Mouse (Mus musculus) heart, adult 2 months (tissue): ENCODE results near the gene Lhx2. TPM values are rescaled to one million over a fixed set of nuclear protein-coding genes. Genes with fewer than 3 reads are reported as not detected.

ENCODE experiments used
- DNase-seq, 2 experiments: peaks; one replicate each; pipeline ENCODE4 v3.0.0; 2021
- H3K27ac ChIP-seq: fragments of 200-600 bp; 2 replicates; pipeline ENCODE4 v1.8.1; 2022
- H3K27me3 ChIP-seq: fragments of 200-500 bp; 2 replicates; pipeline ENCODE4 v1.6.1; 2012; ENCODE audit warnings: mild to moderate bottlenecking, low read length, inconsistent platforms, mixed read lengths; ENCODE audit not compliant: control insufficient read depth, insufficient read depth
- H3K36me3 ChIP-seq: fragments of 200-500 bp; 2 replicates; pipeline ENCODE4 v1.6.1; 2012; ENCODE audit warnings: low read length, inconsistent platforms; ENCODE audit not compliant: control insufficient read depth, insufficient read depth
- H3K4me1 ChIP-seq: fragments of 200-500 bp; 2 replicates; pipeline ENCODE4 v1.6.1; 2011; ENCODE audit warnings: low read length; ENCODE audit not compliant: control insufficient read depth, insufficient read depth
- H3K4me3 ChIP-seq: fragments of 200-600 bp; 2 replicates; pipeline ENCODE4 v1.8.1; 2022
- H3K79me2 ChIP-seq: fragments of 200-500 bp; replicated peaks from 2 replicates; pipeline ENCODE4 v1.6.1; 2012; ENCODE audit warnings: mild to moderate bottlenecking, inconsistent platforms, low read length, moderate library complexity, mixed read lengths; ENCODE audit not compliant: control insufficient read depth, insufficient read depth
- H3K9ac ChIP-seq: fragments of 200-500 bp; 2 replicates; pipeline ENCODE4 v1.6.1; 2012; ENCODE audit warnings: low read depth, mild to moderate bottlenecking, control low read depth, inconsistent platforms, low read length, mixed read lengths
- CTCF ChIP-seq: fragments of 200-600 bp; IDR thresholded peaks from 2 replicates; pipeline ENCODE4 v1.8.1; 2022; ENCODE audit warnings: antibody characterized with exemption, mild to moderate bottlenecking, moderate library complexity
- EP300 ChIP-seq: fragments of 200-500 bp; IDR thresholded peaks from 2 replicates; pipeline ENCODE4 v1.6.1; 2011; ENCODE audit warnings: low read depth, low read length, control low read depth; ENCODE audit not compliant: insufficient read depth
- POLR2A ChIP-seq: fragments of 200-500 bp; IDR thresholded peaks from 2 replicates; pipeline ENCODE4 v1.6.1; 2011; ENCODE audit warnings: mild to moderate bottlenecking, low read depth, low read length, control low read depth; ENCODE audit not compliant: insufficient read depth
- WGBS: fragments of 180-500 bp; shearing (Covaris S2); methylation state at CpG from one replicate; pipeline ENCODE4 v1.1.7; 2018; 5-methylcytosine and 5-hydroxymethylcytosine counted together
- intact Hi-C: fragments of 180-260 bp; cut with DNase I; formaldehyde crosslinking; loops from one replicate; pipeline ENCODE4 v1.15.1; 2025
- polyA plus RNA-seq: library from polyadenylated mRNA; depleted of rRNA; stranded (reverse); fragments of >200 nt; gene quantifications from 2 replicates; pipeline ENCODE4 v1.2.3, GENCODE M21; 2012
- total RNA-seq, 2 experiments: library from RNA; stranded (reverse); gene quantifications; 2 replicates each; pipeline ENCODE4 v1.2.3; 2021

Gene Lhx2
- total and polyA plus RNA-seq, 3 experiments = not detected

GRCm38 (mm10) chr2:38378346-38378745, 39.3 kb downstream of the Lhx2 start:
- Histone ChIP-seq H3K9ac (no peak overlapping the region), H3K79me2 (no peaks in the 10 kb centered on the region), H3K27ac (no peak overlapping the region), H3K27me3 (peaks cover 5% of the 10 kb centered on the region; the same call in 1 of the 2 replicates), H3K36me3 (no peaks in the 10 kb centered on the region), H3K4me3 (no peak overlapping the region), H3K4me1 (peaks cover 4% of the 10 kb centered on the region)
- intact Hi-C loops = loop anchor here (5.0 kb wide), 1 partner anchor 191 kb away; no protein-coding TSS in a partner anchor
- 31% methylated on average over 5 of the region's 5 CpGs for WGBS
- no peak for DNase-seq
- TF ChIP-seq POLR2A (no peak), CTCF (peak; percentile 64), EP300 (no peak)

DNA sequence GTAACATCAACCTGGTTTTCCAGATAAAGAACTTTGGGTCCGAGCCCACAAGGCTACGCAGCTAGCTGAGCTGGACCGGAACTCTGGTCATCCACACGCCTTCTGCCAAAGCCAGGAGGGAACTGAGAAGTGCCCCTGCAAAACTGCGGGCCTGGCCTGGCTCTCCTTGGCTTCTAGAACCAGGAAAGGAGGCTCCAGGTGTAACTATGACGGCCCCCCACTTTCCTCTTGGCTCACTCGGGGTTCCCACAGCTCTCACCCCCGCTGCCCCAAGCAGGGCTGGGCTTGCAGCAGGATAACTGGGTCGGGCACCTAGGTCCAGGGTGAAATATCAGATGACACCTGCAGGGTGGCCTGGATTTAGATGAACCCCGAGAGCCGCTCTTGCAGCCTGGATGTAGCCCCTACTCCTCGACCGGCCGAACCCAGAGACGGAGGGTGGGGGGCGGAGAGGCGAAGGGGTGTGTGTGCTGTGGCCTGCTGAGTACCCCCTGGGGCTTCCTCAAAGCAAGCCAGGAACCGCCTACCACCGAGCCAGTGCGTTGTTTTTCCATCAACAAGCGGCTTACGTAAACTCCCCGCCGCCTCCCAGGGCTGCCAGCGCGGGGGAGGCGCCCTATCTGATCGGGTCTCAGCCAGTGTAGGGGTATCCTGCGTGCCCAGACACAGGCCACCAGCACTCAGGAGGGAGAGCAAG, 39.9 kb downstream of the Lhx2 start:
- Histone ChIP-seq H3K9ac (no peak overlapping the region), H3K79me2 (no peaks in the 10 kb centered on the region), H3K36me3 (no peaks in the 10 kb centered on the region), H3K27me3 (peaks cover 5% of the 10 kb centered on the region; the same call in 1 of the 2 replicates), H3K4me3 (no peak overlapping the region), H3K4me1 (peaks cover 4% of the 10 kb centered on the region), H3K27ac (no peak overlapping the region)
- intact Hi-C loops = loop anchor here (5.0 kb wide), 1 partner anchor 192 kb away; no protein-coding TSS in a partner anchor
- no peak for DNase-seq
- WGBS = 5% methylated on average over 29 of the region's 29 CpGs
- TF ChIP-seq EP300 (no peak), CTCF (no peak), POLR2A (no peak)

- 12% methylated on average over 4 of the region's 4 CpGs for WGBS
- intact Hi-C loops = loop anchor here (5.0 kb wide), 1 partner anchor 192 kb away; no protein-coding TSS in a partner anchor
- H3K9ac ChIP-seq = no peak overlapping the region
Measured at GRCm38 (mm10) chr2:38379546-38379870, 40.4 kb downstream of the Lhx2 start.

GRCm38 (mm10) chr2:38380136-38381083, 41.3 kb downstream of the Lhx2 start:
- peaks cover 5% of the 10 kb centered on the region; the same call in 1 of the 2 replicates for H3K27me3 ChIP-seq
- intact Hi-C loops = no loop called here
- peaks cover 4% of the 10 kb centered on the region for H3K4me1 ChIP-seq
- WGBS = 29% methylated on average over 10 of the region's 10 CpGs
- H3K36me3 ChIP-seq = no peaks in the 10 kb centered on the region
- no peak overlapping the region for H3K9ac ChIP-seq
- TF ChIP-seq POLR2A (no peak), EP300 (no peak), CTCF (no peak)
- DNase-seq = no peak
- H3K4me3 ChIP-seq = no peak overlapping the region
- no peaks in the 10 kb centered on the region for H3K79me2 ChIP-seq
- H3K27ac ChIP-seq = no peak overlapping the region

More at GRCm38 (mm10) chr2:38379546-38379870, 40.4 kb downstream of the Lhx2 start:
- H3K79me2 ChIP-seq = no peaks in the 10 kb centered on the region
- no peak overlapping the region for H3K27ac ChIP-seq
- no peaks in the 10 kb centered on the region for H3K36me3 ChIP-seq
- no peak for DNase-seq
- H3K4me1 ChIP-seq = peaks cover 4% of the 10 kb centered on the region
- peaks cover 5% of the 10 kb centered on the region; the same call in 1 of the 2 replicates for H3K27me3 ChIP-seq
- H3K4me3 ChIP-seq = no peak overlapping the region
- TF ChIP-seq CTCF (no peak), POLR2A (no peak)

GRCm38 (mm10) chr2:38387568-38388262, 48.6 kb downstream of the Lhx2 start:
- intact Hi-C loops = no loop called here
- Histone ChIP-seq H3K9ac (no peak overlapping the region), H3K27me3 (no peaks in the 10 kb centered on the region), H3K79me2 (no peaks in the 10 kb centered on the region), H3K36me3 (no peaks in the 10 kb centered on the region), H3K4me3 (no peak overlapping the region), H3K27ac (no peak overlapping the region), H3K4me1 (no peaks in the 10 kb centered on the region)
- no peak for DNase-seq
- 71% methylated on average over 10 of the region's 10 CpGs for WGBS
- TF ChIP-seq EP300 = no peak
